Comparison of ENCODE assay signal across 8 mouse cellular contexts in the genomic region with DNA sequence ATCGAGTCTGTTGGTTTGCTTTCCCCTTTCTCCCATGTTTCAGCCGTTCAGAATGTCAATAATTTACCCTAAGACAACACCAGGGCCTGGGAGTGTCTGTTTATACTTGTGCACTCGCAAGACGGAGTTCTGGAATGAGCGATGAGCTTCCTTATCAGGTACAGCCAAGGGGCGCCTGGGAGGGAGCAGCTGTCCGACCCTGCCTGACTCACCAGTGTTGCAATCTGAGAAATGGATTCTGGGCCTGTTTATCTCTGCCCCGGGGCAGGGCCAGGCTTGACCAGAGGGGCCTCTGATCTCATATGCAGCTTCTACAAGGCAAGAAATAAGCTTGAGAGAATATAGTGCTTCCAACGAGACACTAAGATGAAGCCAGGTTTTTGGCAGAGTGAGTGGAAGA. TPM values are rescaled to one million over a fixed set of nuclear protein-coding genes. Genes with fewer than 3 reads are reported as not detected.
DNase-seq lines count a peak whose midpoint lies in the region; ATAC-seq and TF ChIP-seq lines count a peak whose summit lies in the region.

No protein-coding gene starts in this region.

- ATAC-seq in midbrain, embryonic 15.5 days (replicated peaks) = no peak
- no peak for ATAC-seq in forebrain, embryonic 14.5 days

- WGBS in kidney, adult 2 months = 17% methylated on average over 9 of the region's 9 CpGs
- 74% methylated on average over 9 of the region's 9 CpGs for WGBS in midbrain, embryonic 15.5 days
- 84% methylated on average over 9 of the region's 9 CpGs for WGBS in forebrain, embryonic 14.5 days

- no peak for TF ChIP-seq CTCF in kidney, adult 2 months (conservative IDR thresholded peaks at IDR 0.05; ENCODE audit: insufficient read depth, insufficient read length, low read depth, low read length)

- no peak overlapping the region for H3K27ac ChIP-seq in kidney, adult 2 months (ENCODE audit: insufficient read depth, low read depth, low read length)
- H3K27ac ChIP-seq in midbrain, embryonic 15.5 days = no peak overlapping the region
- no peak overlapping the region for H3K27ac ChIP-seq in forebrain, embryonic 14.5 days (ENCODE audit: low read depth, low read length)

- H3K4me3 ChIP-seq in kidney, adult 2 months (ENCODE audit: insufficient read depth, low read depth, low read length) = no peak overlapping the region
- peak overlapping the region; percentile 48 for H3K4me3 ChIP-seq in erythroblast, embryonic 14.5 days (replicated peaks)
- H3K4me3 ChIP-seq in midbrain, embryonic 15.5 days = no peak overlapping the region
- H3K4me3 ChIP-seq in forebrain, embryonic 14.5 days (ENCODE audit: low read depth, low read length) = no peak overlapping the region

- DNase-seq in kidney, adult 2 months = peak; percentile 30
- no peak for DNase-seq in kidney, postnatal 10 days
- peak; percentile 37 to 49 for DNase-seq in kidney, postnatal 4 days
- DNase-seq in spleen, postnatal 36 days (ENCODE audit: low spot score in 2 of 2) = peak; percentile 73 to 83
- DNase-seq in cerebellum, postnatal 14 days = no peak
- DNase-seq in forebrain, embryonic 14.5 days (ENCODE audit: low spot score) = no peak

- no peaks in the 10 kb centered on the region for H3K27me3 ChIP-seq in kidney, adult 2 months (replicated peaks; ENCODE audit: control insufficient read depth, insufficient read depth, low read length)
- no peaks in the 10 kb centered on the region for H3K27me3 ChIP-seq in erythroblast, embryonic 14.5 days (ENCODE audit: control insufficient read depth)
- no peaks in the 10 kb centered on the region for H3K27me3 ChIP-seq in midbrain, embryonic 15.5 days (replicated peaks)
- no peaks in the 10 kb centered on the region for H3K27me3 ChIP-seq in forebrain, embryonic 14.5 days (replicated peaks; ENCODE audit: control insufficient read depth, insufficient read depth, low read length)

- no peak overlapping the region for H3K9ac ChIP-seq in midbrain, embryonic 15.5 days
- H3K9ac ChIP-seq in forebrain, embryonic 14.5 days (ENCODE audit: low read length) = no peak overlapping the region

- H3K9me3 ChIP-seq in erythroblast, embryonic 14.5 days (ENCODE audit: control insufficient read depth, low read length) = no peaks in the 10 kb centered on the region
- H3K9me3 ChIP-seq in midbrain, embryonic 15.5 days = no peaks in the 10 kb centered on the region
- no peaks in the 10 kb centered on the region for H3K9me3 ChIP-seq in forebrain, embryonic 14.5 days (replicated peaks; ENCODE audit: control insufficient read depth, low read length)

- TF ChIP-seq POLR2A in kidney, adult 2 months (IDR thresholded peaks at IDR 0.05; ENCODE audit: low read depth, low read length) = no peak

- peaks cover 4% of the 10 kb centered on the region; the same call in 1 of the 2 replicates for H3K4me1 ChIP-seq in kidney, adult 2 months (ENCODE audit: control insufficient read depth, insufficient read depth, low read length)
- H3K4me1 ChIP-seq in erythroblast, embryonic 14.5 days (ENCODE audit: control insufficient read depth) = peaks cover 75% of the 10 kb centered on the region
- 0 out of 2 replicates have a peak, but pooled peaks cover 3% of the 10 kb centered on the region for H3K4me1 ChIP-seq in midbrain, embryonic 15.5 days
- no peaks in the 10 kb centered on the region for H3K4me1 ChIP-seq in forebrain, embryonic 14.5 days (ENCODE audit: control insufficient read depth, insufficient read depth, low read length)

- no peak overlapping the region for H3K4me2 ChIP-seq in midbrain, embryonic 15.5 days
- H3K4me2 ChIP-seq in forebrain, embryonic 14.5 days (ENCODE audit: low read length) = no peak overlapping the region

- no peaks in the 10 kb centered on the region for H3K36me3 ChIP-seq in kidney, adult 2 months (ENCODE audit: control insufficient read depth, insufficient read depth, low read length)
- H3K36me3 ChIP-seq in erythroblast, embryonic 14.5 days (ENCODE audit: control insufficient read depth) = peaks cover 9% of the 10 kb centered on the region
- H3K36me3 ChIP-seq in midbrain, embryonic 15.5 days (replicated peaks) = no peaks in the 10 kb centered on the region
- H3K36me3 ChIP-seq in forebrain, embryonic 14.5 days (ENCODE audit: control insufficient read depth, insufficient read depth, low read length) = no peaks in the 10 kb centered on the region

RNA-seq across cellular contexts. Expression of gene Ube2h, which starts 3.4 kb away (rescaled TPM):
- polyA plus RNA-seq in kidney, adult 2 months (2012; rRNA removed) = 35.1 and 38.3 TPM in 2 replicates
- 18.3 and 28.7 TPM in 2 replicates for polyA plus RNA-seq in erythroblast, embryonic 14.5 days (2012)
- polyA plus RNA-seq in midbrain, embryonic 15.5 days (2015; fragmentation: Nextera tagmentation; extraction: Ambion mirVana) = 60.3 and 65.2 TPM in 2 replicates
- 57.3 and 71.4 TPM in 2 replicates for polyA plus RNA-seq in forebrain, embryonic 14.5 days (2014; fragmentation: Nextera tagmentation; extraction: Ambion mirVana)

Comparison
In these comparisons a context has a peak if more than half of its experiments do, and no peak if none do; other contexts are left out.
1. DNase-seq: peak in kidney, adult 2 months (single experiment), kidney, postnatal 4 days (2 of 2) and spleen, postnatal 36 days (2 of 2); none in kidney, postnatal 10 days (single experiment), cerebellum, postnatal 14 days (0 of 2) and forebrain, embryonic 14.5 days (single experiment).